ENCODE assay signal across 8 mouse cellular contexts in genomic region chr8:78434823-78435623, GRCm38 (mm10). TPM values are rescaled to one million over a fixed set of nuclear protein-coding genes. Genes with fewer than 3 reads are reported as not detected.
A peak's percentile ranks its signal among the peaks of the same experiment; 100 is the strongest.
DNase-seq lines count a peak whose midpoint lies in the region; ATAC-seq and TF ChIP-seq lines count a peak whose summit lies in the region.

No protein-coding gene starts in this region.

- peak overlapping the region; percentile 77 for H3K4me2 ChIP-seq in kidney, embryonic 15.5 days
- peak overlapping the region; percentile 76 for H3K4me2 ChIP-seq in hindbrain, embryonic 11.5 days (replicated peaks; ENCODE audit: low read depth, low read length)
- H3K4me2 ChIP-seq in liver, postnatal 0 days (ENCODE audit: low read depth, low read length) = no peak overlapping the region

- H3K27me3 ChIP-seq in kidney, embryonic 15.5 days = peaks cover 91% of the 10 kb centered on the region
- peaks cover 77% of the 10 kb centered on the region for H3K27me3 ChIP-seq in hindbrain, embryonic 11.5 days (ENCODE audit: control insufficient read depth, insufficient read depth, low read length)
- H3K27me3 ChIP-seq in liver, postnatal 0 days (ENCODE audit: insufficient read depth, low read length) = peaks cover 75% of the 10 kb centered on the region

- no peak for DNase-seq in kidney, adult 18-20 months
- DNase-seq in embryo, embryonic 10.5 days (ENCODE audit: low spot score) = peak; percentile 58
- DNase-seq in hindbrain, embryonic 11.5 days (ENCODE audit: low spot score) = peak; percentile 67
- DNase-seq in neural tube, embryonic 10.5 days (ENCODE audit: extremely low spot score, low spot score) = peak; percentile 63
- no peak for DNase-seq in layer of hippocampus, adult 9-10 months (ENCODE audit: low spot score)
- no peak for DNase-seq in liver, postnatal 0 days
- DNase-seq in kidney, postnatal 14 days = no peak

- peak overlapping the region; percentile 43 for H3K4me3 ChIP-seq in kidney, embryonic 15.5 days (replicated peaks)
- peak overlapping the region; percentile 42 for H3K4me3 ChIP-seq in hindbrain, embryonic 11.5 days (ENCODE audit: low read depth, low read length)
- no peak overlapping the region for H3K4me3 ChIP-seq in liver, postnatal 0 days (ENCODE audit: low read depth, low read length)

- peaks cover 31% of the 10 kb centered on the region for H3K4me1 ChIP-seq in kidney, embryonic 15.5 days
- H3K4me1 ChIP-seq in hindbrain, embryonic 11.5 days (replicated peaks; ENCODE audit: control insufficient read depth, insufficient read depth, low read length) = peaks cover 8% of the 10 kb centered on the region; the same call in 1 of the 2 replicates
- H3K4me1 ChIP-seq in liver, postnatal 0 days (ENCODE audit: insufficient read depth) = no peaks in the 10 kb centered on the region

- H3K9ac ChIP-seq in kidney, embryonic 15.5 days = no peak overlapping the region
- H3K9ac ChIP-seq in hindbrain, embryonic 11.5 days (ENCODE audit: low read depth, low read length) = peak overlapping the region; percentile 3; the same call in 1 of the 2 replicates
- no peak overlapping the region for H3K9ac ChIP-seq in liver, postnatal 0 days (replicated peaks)

- 0 out of 2 replicates have a peak, but pooled peaks have one; percentile 17 for ATAC-seq in kidney, embryonic 15.5 days (replicated peaks; ENCODE audit: low FRiP score)
- ATAC-seq in hindbrain, embryonic 11.5 days (ENCODE audit: low FRiP score) = no peak
- no peak for ATAC-seq in liver, postnatal 0 days

- H3K36me3 ChIP-seq in kidney, embryonic 15.5 days = no peaks in the 10 kb centered on the region
- H3K36me3 ChIP-seq in hindbrain, embryonic 11.5 days (ENCODE audit: control insufficient read depth, insufficient read depth, low read length) = no peaks in the 10 kb centered on the region
- H3K36me3 ChIP-seq in liver, postnatal 0 days (replicated peaks; ENCODE audit: insufficient read depth, low read length) = no peaks in the 10 kb centered on the region

- TF ChIP-seq CTCF in liver, postnatal 0 days (IDR thresholded peaks at IDR 0.05; ENCODE audit: low read depth) = no peak

- WGBS in kidney, embryonic 15.5 days = under 1% methylated on average over 62 of the region's 62 CpGs
- under 1% methylated on average over 62 of the region's 62 CpGs for WGBS in hindbrain, embryonic 11.5 days
- 3% methylated on average over 62 of the region's 62 CpGs for WGBS in liver, postnatal 0 days (ENCODE audit: insufficient replicate concordance)

- no peak for TF ChIP-seq EP300 in liver, postnatal 0 days (IDR thresholded peaks at IDR 0.05; ENCODE audit: low read depth)

- H3K9me3 ChIP-seq in kidney, embryonic 15.5 days (replicated peaks) = no peaks in the 10 kb centered on the region
- no peaks in the 10 kb centered on the region for H3K9me3 ChIP-seq in hindbrain, embryonic 11.5 days (ENCODE audit: control insufficient read depth, low read length)
- H3K9me3 ChIP-seq in liver, postnatal 0 days (ENCODE audit: low read length) = no peaks in the 10 kb centered on the region

- no peak overlapping the region for H3K27ac ChIP-seq in kidney, embryonic 15.5 days
- peak overlapping the region; percentile 60 for H3K27ac ChIP-seq in hindbrain, embryonic 11.5 days (ENCODE audit: low read depth, low read length)
- no peak overlapping the region for H3K27ac ChIP-seq in liver, postnatal 0 days (ENCODE audit: low read depth)

RNA-seq across cellular contexts. Expression of gene Pou4f2, which starts 1.4 kb away (rescaled TPM):
- polyA plus RNA-seq in kidney, embryonic 15.5 days (2015; fragmentation: Nextera tagmentation; extraction: Ambion mirVana) = not detected in 2 replicates
- polyA plus RNA-seq in hindbrain, embryonic 11.5 days (2014; fragmentation: Nextera tagmentation; extraction: Ambion mirVana) = 2.6 and 3.7 TPM in 2 replicates
- not detected in 2 replicates for polyA plus RNA-seq in liver, postnatal 0 days (2015; fragmentation: Nextera tagmentation; extraction: Ambion mirVana)

Comparison
In these comparisons a context has a peak if more than half of its experiments do, and no peak if none do; other contexts are left out.
1. DNase-seq: peak in embryo, embryonic 10.5 days (single experiment), hindbrain, embryonic 11.5 days (single experiment) and neural tube, embryonic 10.5 days (single experiment); none in kidney, adult 18-20 months (single experiment), layer of hippocampus, adult 9-10 months (single experiment), liver, postnatal 0 days (single experiment) and kidney, postnatal 14 days (single experiment).